Mouse (Mus musculus): ENCODE measurements at regions not wholly inside any gene's neighbourhood (a gene's known extent, or its start where the extent isn't known, plus 50 kb on each side); places are given as distances from the start of the nearest gene placed in this dataset.

GRCm38 (mm10) chr3:120883650-120884049 lies 287.8 kb downstream of the Rwdd3 start:
- no peak for TF ChIP-seq CTCF (IDR thresholded peaks at IDR 0.05; ENCODE audit: low read depth, low read length)
- no peak for TF ChIP-seq TAL1 (conservative IDR thresholded peaks at IDR 0.05; ENCODE audit: low read depth, low read length)
